24 mouse cellular contexts compared by ENCODE assay signal in genomic region chr6:137000706-137001105, GRCm38 (mm10). TPM values are rescaled to one million over a fixed set of nuclear protein-coding genes. Genes with fewer than 3 reads are reported as not detected.
DNase-seq lines count a peak whose midpoint lies in the region; ATAC-seq lines count a peak whose summit lies in the region.
"Had no signal": no experiment of that assay in that cellular context is flagged by ENCODE, and none has a peak within 500 bp of the region (broad histone marks: within the 10 kb centered on the region; RNA-seq: fewer than 3 reads in every experiment).

No protein-coding gene starts in this region.

- no peaks in the 10 kb centered on the region; the same call in 1 of the 2 replicates for H3K9me3 ChIP-seq in heart, embryonic 12.5 days (replicated peaks)
- H3K9me3 ChIP-seq in heart, embryonic 11.5 days (replicated peaks; ENCODE audit: control insufficient read depth, low read length), result no peaks in the 10 kb centered on the region
- H3K9me3 ChIP-seq in midbrain, embryonic 11.5 days (ENCODE audit: control insufficient read depth, low read length), result no peaks in the 10 kb centered on the region
- H3K9me3 ChIP-seq in midbrain, embryonic 10.5 days (replicated peaks), result no peaks in the 10 kb centered on the region
- no peaks in the 10 kb centered on the region for H3K9me3 ChIP-seq in midbrain, embryonic 15.5 days
- no peaks in the 10 kb centered on the region for H3K9me3 ChIP-seq in liver, embryonic 11.5 days (ENCODE audit: control insufficient read depth, low read length)
- no peaks in the 10 kb centered on the region for H3K9me3 ChIP-seq in intestine, embryonic 15.5 days
- H3K9me3 ChIP-seq: embryonic facial prominence, embryonic 12.5 days; heart, embryonic 15.5 days; hindbrain, embryonic 15.5 days had no signal

- H3K4me2 ChIP-seq in heart, embryonic 12.5 days, result 0 out of 2 replicates have a peak overlapping the region, but pooled peaks have one; percentile 2
- H3K4me2 ChIP-seq in heart, embryonic 11.5 days, result no peak overlapping the region
- H3K4me2 ChIP-seq in midbrain, embryonic 11.5 days, result no peak overlapping the region
- H3K4me2 ChIP-seq in midbrain, embryonic 15.5 days, result peak overlapping the region; percentile 18
- H3K4me2 ChIP-seq in liver, embryonic 11.5 days, result no peak overlapping the region
- H3K4me2 ChIP-seq in intestine, embryonic 15.5 days (replicated peaks), result no peak overlapping the region
- H3K4me2 ChIP-seq: embryonic facial prominence, embryonic 12.5 days; heart, embryonic 15.5 days; hindbrain, embryonic 15.5 days had no signal

- no peak for DNase-seq in midbrain, embryonic 11.5 days (ENCODE audit: low spot score, missing footprints)
- no peak for DNase-seq in midbrain, embryonic 10.5 days (ENCODE audit: low spot score)
- no peak for DNase-seq in liver, embryonic 11.5 days (ENCODE audit: low spot score)
- DNase-seq: cerebellum, adult 18-20 months; cerebellum, postnatal 25 days; forebrain, postnatal 0 days; gastrocnemius, postnatal 25 days; heart, adult 18-20 months; heart, postnatal 4 days; kidney, postnatal 25 days; liver, postnatal 0 days; right cerebral cortex, postnatal 25 days; spleen, adult 18-20 months; thymus, adult 18-20 months; thymus, postnatal 36 days had no signal

- H3K4me1 ChIP-seq in heart, embryonic 12.5 days (replicated peaks), result peaks cover 10% of the 10 kb centered on the region
- no peaks in the 10 kb centered on the region; the same call in 1 of the 2 replicates for H3K4me1 ChIP-seq in heart, embryonic 11.5 days (ENCODE audit: control insufficient read depth, insufficient read depth, low read length)
- no peaks in the 10 kb centered on the region for H3K4me1 ChIP-seq in midbrain, embryonic 11.5 days (ENCODE audit: control insufficient read depth, insufficient read depth, low read length)
- H3K4me1 ChIP-seq in midbrain, embryonic 10.5 days, result no peaks in the 10 kb centered on the region; the same call in 1 of the 2 replicates
- H3K4me1 ChIP-seq in midbrain, embryonic 15.5 days, result peaks cover 5% of the 10 kb centered on the region; the same call in 1 of the 2 replicates
- no peaks in the 10 kb centered on the region for H3K4me1 ChIP-seq in liver, embryonic 11.5 days (replicated peaks; ENCODE audit: control insufficient read depth, insufficient read depth, low read length)
- 0 out of 2 replicates have a peak, but pooled peaks cover 5% of the 10 kb centered on the region for H3K4me1 ChIP-seq in intestine, embryonic 15.5 days (replicated peaks)

- no peak overlapping the region for H3K27ac ChIP-seq in heart, embryonic 12.5 days (ENCODE audit: poor library complexity, severe bottlenecking)
- H3K27ac ChIP-seq in heart, embryonic 11.5 days (ENCODE audit: low read depth, low read length), result no peak overlapping the region
- H3K27ac ChIP-seq in midbrain, embryonic 11.5 days (ENCODE audit: low read depth, low read length), result no peak overlapping the region
- H3K27ac ChIP-seq in midbrain, embryonic 10.5 days (replicated peaks), result no peak overlapping the region
- peak overlapping the region; percentile 23; the same call in 1 of the 2 replicates for H3K27ac ChIP-seq in midbrain, embryonic 15.5 days
- no peak overlapping the region for H3K27ac ChIP-seq in liver, embryonic 11.5 days (ENCODE audit: low read depth, low read length)
- no peak overlapping the region for H3K27ac ChIP-seq in intestine, embryonic 15.5 days
- H3K27ac ChIP-seq: embryonic facial prominence, embryonic 12.5 days; heart, embryonic 15.5 days; hindbrain, embryonic 15.5 days; layer of hippocampus, adult 2 months; macrophage had no signal

- H3K9ac ChIP-seq in heart, embryonic 12.5 days, result no peak overlapping the region
- no peak overlapping the region for H3K9ac ChIP-seq in heart, embryonic 11.5 days (ENCODE audit: low read depth, low read length)
- no peak overlapping the region for H3K9ac ChIP-seq in midbrain, embryonic 11.5 days (ENCODE audit: low read length)
- H3K9ac ChIP-seq in midbrain, embryonic 15.5 days, result no peak overlapping the region
- H3K9ac ChIP-seq in liver, embryonic 11.5 days (ENCODE audit: low read depth, low read length), result no peak overlapping the region
- no peak overlapping the region for H3K9ac ChIP-seq in intestine, embryonic 15.5 days
- H3K9ac ChIP-seq: embryonic facial prominence, embryonic 12.5 days; forebrain, postnatal 0 days; heart, embryonic 15.5 days; hindbrain, embryonic 15.5 days; liver, postnatal 0 days had no signal

- H3K36me3 ChIP-seq in heart, embryonic 12.5 days, result no peaks in the 10 kb centered on the region
- H3K36me3 ChIP-seq in heart, embryonic 11.5 days (ENCODE audit: control insufficient read depth, insufficient read depth, low read length), result no peaks in the 10 kb centered on the region
- no peaks in the 10 kb centered on the region for H3K36me3 ChIP-seq in midbrain, embryonic 11.5 days (ENCODE audit: control insufficient read depth, insufficient read depth, low read length)
- H3K36me3 ChIP-seq in midbrain, embryonic 10.5 days, result no peaks in the 10 kb centered on the region
- no peaks in the 10 kb centered on the region for H3K36me3 ChIP-seq in midbrain, embryonic 15.5 days (replicated peaks)
- H3K36me3 ChIP-seq in liver, embryonic 11.5 days (ENCODE audit: control insufficient read depth, insufficient read depth, low read length), result no peaks in the 10 kb centered on the region
- H3K36me3 ChIP-seq in intestine, embryonic 15.5 days, result no peaks in the 10 kb centered on the region
- H3K36me3 ChIP-seq: embryonic facial prominence, embryonic 12.5 days; heart, embryonic 15.5 days; hindbrain, embryonic 15.5 days had no signal

- 68% methylated on average over 10 of the region's 10 CpGs for WGBS in heart, embryonic 12.5 days
- WGBS in heart, embryonic 11.5 days (ENCODE audit: insufficient replicate concordance), result 73% methylated on average over 10 of the region's 10 CpGs
- WGBS in midbrain, embryonic 11.5 days, result 56% methylated on average over 10 of the region's 10 CpGs
- WGBS in midbrain, embryonic 10.5 days, result 75% methylated on average over 10 of the region's 10 CpGs
- 41% methylated on average over 10 of the region's 10 CpGs for WGBS in midbrain, embryonic 15.5 days
- WGBS in liver, embryonic 11.5 days, result 84% methylated on average over 10 of the region's 10 CpGs
- WGBS in intestine, embryonic 15.5 days, result 84% methylated on average over 10 of the region's 10 CpGs

- no peak for ATAC-seq in heart, embryonic 12.5 days (ENCODE audit: insufficient number of reproducible peaks, low FRiP score)
- ATAC-seq in heart, embryonic 11.5 days (replicated peaks; ENCODE audit: insufficient number of reproducible peaks, low FRiP score, low TSS enrichment), result no peak
- ATAC-seq in midbrain, embryonic 11.5 days (ENCODE audit: low FRiP score), result peak; percentile 42; the same call in 1 of the 2 replicates
- peak; percentile 46 for ATAC-seq in midbrain, embryonic 15.5 days (replicated peaks)
- no peak for ATAC-seq in liver, embryonic 11.5 days (replicated peaks; ENCODE audit: low FRiP score)
- ATAC-seq in intestine, embryonic 15.5 days, result no peak
- ATAC-seq: forebrain, postnatal 0 days; liver, postnatal 0 days had no signal

- H3K27me3 ChIP-seq in heart, embryonic 12.5 days (replicated peaks), result no peaks in the 10 kb centered on the region
- no peaks in the 10 kb centered on the region for H3K27me3 ChIP-seq in heart, embryonic 11.5 days (ENCODE audit: control insufficient read depth, insufficient read depth, low read length)
- no peaks in the 10 kb centered on the region for H3K27me3 ChIP-seq in midbrain, embryonic 11.5 days (ENCODE audit: control insufficient read depth, insufficient read depth, low read length)
- H3K27me3 ChIP-seq in midbrain, embryonic 10.5 days (ENCODE audit: low read depth, poor library complexity, severe bottlenecking), result no peaks in the 10 kb centered on the region
- no peaks in the 10 kb centered on the region for H3K27me3 ChIP-seq in midbrain, embryonic 15.5 days (replicated peaks)
- no peaks in the 10 kb centered on the region for H3K27me3 ChIP-seq in liver, embryonic 11.5 days (replicated peaks; ENCODE audit: control insufficient read depth, insufficient read depth, low read length)
- H3K27me3 ChIP-seq in intestine, embryonic 15.5 days (replicated peaks), result no peaks in the 10 kb centered on the region
- H3K27me3 ChIP-seq: embryonic facial prominence, embryonic 12.5 days; heart, embryonic 15.5 days; hindbrain, embryonic 15.5 days had no signal

- no peak overlapping the region for H3K4me3 ChIP-seq in heart, embryonic 12.5 days
- H3K4me3 ChIP-seq in heart, embryonic 11.5 days (ENCODE audit: low read depth, low read length), result no peak overlapping the region
- no peak overlapping the region for H3K4me3 ChIP-seq in midbrain, embryonic 11.5 days (ENCODE audit: low read depth, low read length)
- H3K4me3 ChIP-seq in midbrain, embryonic 10.5 days, result no peak overlapping the region
- H3K4me3 ChIP-seq in midbrain, embryonic 15.5 days, result no peak overlapping the region
- no peak overlapping the region for H3K4me3 ChIP-seq in liver, embryonic 11.5 days (ENCODE audit: low read depth, low read length)
- no peak overlapping the region for H3K4me3 ChIP-seq in intestine, embryonic 15.5 days (replicated peaks)
- H3K4me3 ChIP-seq: embryonic facial prominence, embryonic 12.5 days; heart, embryonic 15.5 days; hindbrain, embryonic 15.5 days; layer of hippocampus, adult 2 months had no signal

RNA-seq across cellular contexts. Expression of gene Arhgdib, which starts 59.0 kb away (rescaled TPM):
- 93.8 and 99.8 TPM in 2 replicates for polyA plus RNA-seq in heart, embryonic 12.5 days (2016; fragmentation: Nextera tagmentation; extraction: Ambion mirVana)
- polyA plus RNA-seq in heart, embryonic 11.5 days (2014; fragmentation: Nextera tagmentation; extraction: Ambion mirVana), result 115 and 128 TPM in 2 replicates
- 26.3 and 26.4 TPM in 2 replicates for polyA plus RNA-seq in midbrain, embryonic 11.5 days (2014; fragmentation: Nextera tagmentation; extraction: Ambion mirVana)
- 25.0 and 26.0 TPM in 2 replicates for polyA plus RNA-seq in midbrain, embryonic 10.5 days (2016; fragmentation: Nextera tagmentation; extraction: Ambion mirVana)
- polyA plus RNA-seq in midbrain, embryonic 15.5 days (2015; fragmentation: Nextera tagmentation; extraction: Ambion mirVana), result 15.3 and 16.4 TPM in 2 replicates
- 181 and 183 TPM in 2 replicates for polyA plus RNA-seq in liver, embryonic 11.5 days (2014; fragmentation: Nextera tagmentation; extraction: Ambion mirVana)
- polyA plus RNA-seq in intestine, embryonic 15.5 days (2015; fragmentation: Nextera tagmentation; extraction: Ambion mirVana), result 44.5 and 47.8 TPM in 2 replicates

Comparison
In these comparisons a context has a peak if more than half of its experiments do, and no peak if none do; other contexts are left out.
1. H3K4me2 ChIP-seq: peak in heart, embryonic 12.5 days (single experiment) and midbrain, embryonic 15.5 days (single experiment); none in heart, embryonic 11.5 days (single experiment), midbrain, embryonic 11.5 days (single experiment), liver, embryonic 11.5 days (single experiment) and intestine, embryonic 15.5 days (single experiment).
2. ATAC-seq: peak in midbrain, embryonic 11.5 days (single experiment) and midbrain, embryonic 15.5 days (single experiment); none in heart, embryonic 12.5 days (single experiment), heart, embryonic 11.5 days (single experiment), liver, embryonic 11.5 days (single experiment) and intestine, embryonic 15.5 days (single experiment).